Mouse (Mus musculus): ENCODE data around the gene Arid4b. TPM values are rescaled to one million over a fixed set of nuclear protein-coding genes. Genes with fewer than 3 reads are reported as not detected.
A peak's percentile ranks its signal among the peaks of the same experiment; 100 is the strongest.

Arid4b gene
- polyA plus RNA-seq, 1 experiment, result 25.3 TPM

DNA sequence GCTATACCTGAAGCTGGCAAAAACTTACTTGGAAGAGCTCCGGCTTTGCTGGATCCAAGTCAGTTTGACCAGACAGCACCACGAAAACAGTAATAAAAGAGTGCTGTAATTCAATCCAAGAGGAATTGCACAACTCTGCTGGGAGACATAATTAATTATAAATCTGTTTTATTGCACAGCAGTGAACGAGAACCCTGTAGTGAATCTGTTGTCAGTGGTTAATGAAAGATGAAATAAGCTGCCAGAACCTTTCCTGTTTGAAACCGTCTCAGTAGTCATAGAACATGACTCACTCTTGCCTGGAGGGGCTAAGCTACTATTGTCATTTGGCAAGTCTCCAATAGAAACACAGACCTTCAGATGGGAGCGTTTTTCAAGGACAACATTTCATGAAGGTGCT lies 22.8 kb upstream of the Arid4b start:
- TF ChIP-seq CTCF (IDR thresholded peaks at IDR 0.05; ENCODE audit: borderline replicate concordance, insufficient read depth, low read depth, low read length) (no peak), POLR2A (IDR thresholded peaks at IDR 0.05; ENCODE audit: borderline replicate concordance, insufficient read depth, low read length) (no peak)
- peak in 1 of 2 experiments; percentile 20 for DNase-seq
- Histone ChIP-seq H3K27ac (ENCODE audit: insufficient read depth, low read length) (no peak overlapping the region), H3K4me3 (replicated peaks; ENCODE audit: insufficient read depth, low read depth, low read length) (no peak overlapping the region), H3K4me1 (ENCODE audit: control insufficient read depth, insufficient read depth, low read length) (no peaks in the 10 kb centered on the region), H3K27me3 (ENCODE audit: control insufficient read depth, insufficient read depth, low read length) (no peaks in the 10 kb centered on the region)
- 5% methylated on average over 5 of the region's 5 CpGs for WGBS

DNA sequence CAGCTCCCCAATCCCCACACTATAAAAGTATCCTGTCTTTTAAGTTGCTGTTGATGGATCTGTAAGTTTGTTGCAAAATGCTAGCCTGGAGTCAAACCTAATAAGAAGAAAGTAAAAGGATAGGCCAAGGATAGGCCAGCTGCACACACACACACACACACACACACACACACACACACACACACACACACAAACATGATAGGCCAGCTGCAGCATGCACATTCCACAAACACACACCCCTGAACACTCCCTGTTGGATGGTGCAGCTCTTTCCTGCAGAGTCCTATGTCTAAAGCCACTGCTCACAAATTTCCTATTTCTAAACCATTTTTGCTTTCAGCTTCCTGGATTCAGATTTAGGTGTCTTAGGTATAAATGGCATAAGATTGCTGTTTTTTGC lies 19.2 kb upstream of the Arid4b start:
- Histone ChIP-seq H3K4me1 (ENCODE audit: control insufficient read depth, insufficient read depth, low read length) (no peaks in the 10 kb centered on the region), H3K27ac (ENCODE audit: insufficient read depth, low read length) (no peak overlapping the region), H3K27me3 (ENCODE audit: control insufficient read depth, insufficient read depth, low read length) (no peaks in the 10 kb centered on the region), H3K4me3 (replicated peaks; ENCODE audit: insufficient read depth, low read depth, low read length) (no peak overlapping the region)
- no peak for DNase-seq
- TF ChIP-seq CTCF (IDR thresholded peaks at IDR 0.05; ENCODE audit: borderline replicate concordance, insufficient read depth, low read depth, low read length) (no peak), POLR2A (IDR thresholded peaks at IDR 0.05; ENCODE audit: borderline replicate concordance, insufficient read depth, low read length) (no peak)

DNA sequence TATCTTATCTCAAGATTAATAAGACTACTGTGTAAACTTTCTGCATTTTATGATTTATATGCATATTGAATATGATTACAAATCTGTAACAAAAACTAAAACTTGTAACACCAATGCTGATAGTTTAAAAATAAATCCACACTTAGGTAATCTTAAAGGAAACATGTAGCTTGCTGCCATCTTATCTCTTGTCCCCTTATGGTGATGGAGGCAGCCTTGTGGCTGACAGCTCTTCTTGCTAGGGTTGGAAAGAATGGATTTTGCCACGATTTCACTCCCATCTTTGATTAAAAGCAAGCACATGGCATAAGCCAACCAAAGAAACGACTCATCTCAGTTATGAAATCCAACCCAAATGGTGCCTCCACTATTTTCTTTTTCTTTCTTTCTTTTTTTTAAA lies 18.5 kb upstream of the Arid4b start:
- no peak for DNase-seq
- Histone ChIP-seq H3K27me3 (ENCODE audit: control insufficient read depth, insufficient read depth, low read length) (no peaks in the 10 kb centered on the region), H3K27ac (ENCODE audit: insufficient read depth, low read length) (no peak overlapping the region), H3K4me3 (replicated peaks; ENCODE audit: insufficient read depth, low read depth, low read length) (no peak overlapping the region), H3K4me1 (ENCODE audit: control insufficient read depth, insufficient read depth, low read length) (no peaks in the 10 kb centered on the region)
- no peak for TF ChIP-seq CTCF (IDR thresholded peaks at IDR 0.05; ENCODE audit: borderline replicate concordance, insufficient read depth, low read depth, low read length)
- TF ChIP-seq POLR2A (IDR thresholded peaks at IDR 0.05; ENCODE audit: borderline replicate concordance, insufficient read depth, low read length), result no peak
- 72% methylated on average over 2 of the region's 2 CpGs for WGBS

DNA sequence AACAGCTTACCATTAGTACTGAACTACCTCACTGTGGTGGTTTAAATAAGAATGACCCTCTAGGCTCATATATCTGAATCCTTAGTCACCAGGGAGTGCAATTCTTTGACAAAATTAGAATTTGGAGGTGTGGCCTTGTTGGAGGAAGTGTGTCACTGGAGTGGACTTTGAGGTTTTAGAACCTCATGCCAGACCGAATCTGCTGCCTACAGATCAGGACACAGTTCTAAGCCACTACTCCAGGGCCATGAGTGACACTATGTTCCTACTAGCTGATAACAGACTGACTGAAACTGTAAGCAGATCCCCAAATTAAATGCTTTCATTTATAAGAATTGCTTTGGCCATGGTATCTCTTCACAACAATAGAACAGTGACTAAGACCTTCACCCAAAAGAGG lies 13.2 kb upstream of the Arid4b start:
- no peak overlapping the region for H3K4me3 ChIP-seq (replicated peaks; ENCODE audit: insufficient read depth, low read depth, low read length)
- no peak for DNase-seq
- H3K27ac ChIP-seq (ENCODE audit: insufficient read depth, low read length), result no peak overlapping the region
- H3K4me1 ChIP-seq (ENCODE audit: control insufficient read depth, insufficient read depth, low read length), result no peaks in the 10 kb centered on the region
- WGBS, result 88% methylated on average over 1 of the region's 1 CpGs
- H3K27me3 ChIP-seq (ENCODE audit: control insufficient read depth, insufficient read depth, low read length), result no peaks in the 10 kb centered on the region
- TF ChIP-seq CTCF (IDR thresholded peaks at IDR 0.05; ENCODE audit: borderline replicate concordance, insufficient read depth, low read depth, low read length) (no peak), POLR2A (IDR thresholded peaks at IDR 0.05; ENCODE audit: borderline replicate concordance, insufficient read depth, low read length) (no peak)

DNA sequence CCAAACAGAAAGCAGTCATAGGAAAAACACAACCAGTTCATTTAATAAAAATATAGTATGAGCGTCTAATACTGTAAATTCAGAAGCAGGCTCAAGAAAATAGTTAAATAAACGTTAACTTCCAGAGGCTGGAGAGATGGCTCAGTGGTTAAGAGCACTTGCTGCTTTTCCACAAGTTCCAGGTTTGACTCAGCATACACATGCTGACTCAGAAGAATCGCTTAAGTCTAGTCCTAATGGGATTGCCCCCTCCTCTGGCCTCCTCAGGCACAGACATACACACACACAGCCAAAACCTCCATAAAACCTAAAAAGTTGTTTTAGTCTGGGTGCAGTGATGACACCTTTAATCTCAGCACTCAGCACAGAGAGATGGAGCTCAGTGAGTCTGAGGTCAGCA lies 6.2 kb upstream of the Arid4b start:
- Histone ChIP-seq H3K4me3 (replicated peaks; ENCODE audit: insufficient read depth, low read depth, low read length) (no peak overlapping the region), H3K4me1 (ENCODE audit: control insufficient read depth, insufficient read depth, low read length) (peaks cover 4% of the 10 kb centered on the region; the same call in 1 of the 2 replicates), H3K27ac (ENCODE audit: insufficient read depth, low read length) (no peak overlapping the region), H3K27me3 (ENCODE audit: control insufficient read depth, insufficient read depth, low read length) (no peaks in the 10 kb centered on the region)
- TF ChIP-seq CTCF (IDR thresholded peaks at IDR 0.05; ENCODE audit: borderline replicate concordance, insufficient read depth, low read depth, low read length) (no peak), POLR2A (IDR thresholded peaks at IDR 0.05; ENCODE audit: borderline replicate concordance, insufficient read depth, low read length) (no peak)
- WGBS, result 86% methylated on average over 3 of the region's 3 CpGs
- no peak for DNase-seq

DNA sequence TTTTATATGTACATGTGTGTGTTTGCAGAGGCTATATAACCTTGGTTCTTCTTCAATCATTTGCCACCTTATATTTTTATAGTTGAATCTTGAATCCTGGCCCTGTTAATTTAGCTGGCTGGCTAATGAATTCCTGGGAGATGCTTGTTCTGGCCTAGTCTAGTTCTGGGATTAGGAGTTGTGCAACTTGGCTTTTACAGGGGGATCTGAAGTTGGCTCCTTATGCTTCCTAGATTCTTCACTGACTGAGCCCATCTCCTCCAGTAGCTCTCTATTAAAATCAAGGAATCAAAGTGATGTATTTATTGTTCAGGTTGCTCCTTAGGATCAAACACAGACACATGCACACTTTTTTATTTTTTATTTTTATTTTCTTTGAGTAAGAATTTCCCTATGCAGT lies 3.5 kb upstream of the Arid4b start:
- H3K4me3 ChIP-seq (replicated peaks; ENCODE audit: insufficient read depth, low read depth, low read length), result no peak overlapping the region
- H3K4me1 ChIP-seq (ENCODE audit: control insufficient read depth, insufficient read depth, low read length), result peaks cover 4% of the 10 kb centered on the region; the same call in 1 of the 2 replicates
- DNase-seq, result no peak
- H3K27ac ChIP-seq (ENCODE audit: insufficient read depth, low read length), result no peak overlapping the region
- H3K27me3 ChIP-seq (ENCODE audit: control insufficient read depth, insufficient read depth, low read length), result no peaks in the 10 kb centered on the region
- TF ChIP-seq CTCF (IDR thresholded peaks at IDR 0.05; ENCODE audit: borderline replicate concordance, insufficient read depth, low read depth, low read length) (no peak), POLR2A (IDR thresholded peaks at IDR 0.05; ENCODE audit: borderline replicate concordance, insufficient read depth, low read length) (no peak)

DNA sequence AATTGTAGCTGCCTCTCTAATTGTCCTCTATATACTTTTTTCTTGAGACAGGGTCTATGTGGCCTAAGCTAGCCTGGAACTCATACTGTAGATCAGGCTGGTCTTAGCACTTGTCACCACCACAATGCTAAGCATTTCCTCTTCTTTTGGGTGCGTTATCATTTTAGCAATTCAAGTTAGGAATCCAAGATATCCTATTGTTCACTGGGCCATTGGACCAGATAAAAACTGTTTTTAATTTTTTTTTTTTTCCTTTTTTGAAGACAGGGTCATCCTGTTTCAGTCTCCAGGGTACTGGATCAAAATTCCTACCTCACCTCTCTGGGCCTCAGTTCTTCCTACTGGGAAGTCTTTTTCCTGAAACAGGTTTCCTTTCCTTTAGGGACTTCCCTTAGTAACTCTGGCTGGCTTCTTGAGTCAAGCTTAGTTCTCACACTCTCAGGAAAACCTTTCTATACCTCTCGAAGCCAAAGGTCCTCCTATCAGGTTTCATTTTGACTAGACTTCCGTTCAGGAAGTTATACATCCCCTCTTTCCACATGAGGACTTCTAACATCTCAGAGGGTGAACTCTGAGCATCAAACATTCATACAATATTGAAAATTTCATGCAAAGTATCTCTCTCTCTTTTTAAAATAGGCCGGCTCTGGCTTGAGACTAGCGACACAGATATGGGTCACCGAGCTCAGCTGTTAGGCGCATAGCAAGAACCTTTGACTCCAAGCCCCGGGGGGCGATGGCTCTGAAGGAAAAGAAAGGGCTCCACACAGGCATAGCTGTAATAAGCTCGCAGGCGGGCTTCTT lies 621 bp upstream of the Arid4b start:
- DNase-seq, result no peak
- 4% methylated on average over 11 of the region's 11 CpGs for WGBS
- peak overlapping the region; percentile 74 for H3K4me3 ChIP-seq (replicated peaks; ENCODE audit: insufficient read depth, low read depth, low read length)
- H3K27me3 ChIP-seq (ENCODE audit: control insufficient read depth, insufficient read depth, low read length), result no peaks in the 10 kb centered on the region
- TF ChIP-seq POLR2A (IDR thresholded peaks at IDR 0.05; ENCODE audit: borderline replicate concordance, insufficient read depth, low read length) (no peak), CTCF (IDR thresholded peaks at IDR 0.05; ENCODE audit: borderline replicate concordance, insufficient read depth, low read depth, low read length) (no peak)
- peaks cover 4% of the 10 kb centered on the region; the same call in 1 of the 2 replicates for H3K4me1 ChIP-seq (ENCODE audit: control insufficient read depth, insufficient read depth, low read length)
- peak overlapping the region; percentile 51; the same call in 1 of the 2 replicates for H3K27ac ChIP-seq (ENCODE audit: insufficient read depth, low read length)

DNA sequence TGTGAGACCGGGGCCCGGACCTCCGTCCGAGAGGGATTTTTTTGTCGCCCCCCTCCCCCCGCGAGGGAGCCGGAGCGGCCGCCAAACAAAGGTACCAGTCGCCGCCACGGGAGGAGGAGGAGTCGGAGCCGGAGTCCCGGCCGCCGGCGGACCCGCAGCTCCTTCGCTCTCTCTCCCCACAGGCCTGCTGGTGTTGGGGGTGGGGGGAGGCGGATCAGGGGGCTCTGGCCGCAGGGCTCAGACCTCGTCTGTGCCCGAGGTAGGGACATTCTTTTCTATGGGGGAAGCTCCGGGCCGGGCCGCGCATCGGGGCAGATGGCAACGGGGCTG lies 875 bp downstream of the Arid4b start:
- peak overlapping the region; percentile 87 for H3K27ac ChIP-seq (ENCODE audit: insufficient read depth, low read length)
- no peaks in the 10 kb centered on the region for H3K27me3 ChIP-seq (ENCODE audit: control insufficient read depth, insufficient read depth, low read length)
- H3K4me3 ChIP-seq (replicated peaks; ENCODE audit: insufficient read depth, low read depth, low read length), result peak overlapping the region; percentile 73
- H3K4me1 ChIP-seq (ENCODE audit: control insufficient read depth, insufficient read depth, low read length), result peaks cover 4% of the 10 kb centered on the region; the same call in 1 of the 2 replicates
- WGBS, result under 1% methylated on average over 22 of the region's 31 CpGs
- no peak for DNase-seq
- TF ChIP-seq CTCF (IDR thresholded peaks at IDR 0.05; ENCODE audit: borderline replicate concordance, insufficient read depth, low read depth, low read length) (no peak), POLR2A (IDR thresholded peaks at IDR 0.05; ENCODE audit: borderline replicate concordance, insufficient read depth, low read length) (no peak)

All from cerebellum, adult 2 months (tissue).